ENCODE assay signal across 12 mouse cellular contexts in the genomic region with DNA sequence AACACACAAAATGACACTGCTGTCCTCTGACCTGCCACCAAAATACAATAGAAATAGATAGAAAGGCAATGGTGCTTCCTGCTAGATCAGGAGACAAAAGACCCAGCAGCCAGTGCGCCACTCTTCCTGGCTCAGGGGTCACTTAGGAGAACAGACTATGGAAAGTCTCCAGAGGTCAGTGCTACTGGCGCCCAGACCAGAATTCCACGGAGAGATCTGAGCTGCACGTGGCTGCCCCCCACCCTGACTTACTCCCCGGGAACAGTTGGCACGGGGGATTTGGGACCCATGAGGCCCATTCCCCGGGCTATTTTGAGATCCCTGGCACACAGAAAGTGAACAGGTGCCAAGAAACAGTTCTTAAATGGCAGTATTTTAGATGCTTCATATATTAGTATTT.
A peak's percentile ranks its signal among the peaks of the same experiment; 100 is the strongest.
DNase-seq lines count a peak whose midpoint lies in the region; ATAC-seq lines count a peak whose summit lies in the region.
"Had no signal": no experiment of that assay in that cellular context is flagged by ENCODE, and none has a peak within 500 bp of the region (broad histone marks: within the 10 kb centered on the region; RNA-seq: fewer than 3 reads in every experiment).

No protein-coding gene starts in this region.

- no peak overlapping the region for H3K4me2 ChIP-seq in heart, embryonic 14.5 days (ENCODE audit: low read length)
- H3K4me2 ChIP-seq: hindbrain, embryonic 15.5 days had no signal

- H3K27me3 ChIP-seq in heart, embryonic 14.5 days (ENCODE audit: control insufficient read depth, insufficient read depth, low read length): no peaks in the 10 kb centered on the region
- H3K27me3 ChIP-seq: hindbrain, embryonic 15.5 days had no signal

- H3K9ac ChIP-seq in heart, embryonic 14.5 days (ENCODE audit: low read length): no peak overlapping the region
- H3K9ac ChIP-seq: hindbrain, embryonic 15.5 days had no signal

- peak; percentile 47 for DNase-seq in adrenal gland, adult 2 months
- no peak for DNase-seq in adrenal gland, adult 18-20 months (ENCODE audit: low spot score in 2 of 2)
- DNase-seq in kidney, postnatal 10 days: peak; percentile 36
- DNase-seq in cerebellum, adult 8-10 months: no peak
- DNase-seq in neural tube, embryonic 10.5 days (ENCODE audit: extremely low spot score, low spot score): no peak
- no peak for DNase-seq in ovary, postnatal 36 days (ENCODE audit: low spot score)
- DNase-seq: cerebellum, adult 2 months; lung, postnatal 10 days had no signal

- peaks cover 18% of the 10 kb centered on the region for H3K4me1 ChIP-seq in brown adipose tissue, adult 24 weeks (ENCODE audit: control insufficient read depth, insufficient read depth, insufficient read length, low read length)
- H3K4me1 ChIP-seq in heart, embryonic 14.5 days (ENCODE audit: control insufficient read depth in 2 of 2, insufficient read depth in 2 of 2, low read length in 2 of 2): peaks cover 9 to 13% of the 10 kb centered on the region in 2 experiments
- H3K4me1 ChIP-seq: hindbrain, embryonic 15.5 days had no signal

- H3K36me3 ChIP-seq in heart, embryonic 14.5 days (ENCODE audit: control insufficient read depth, insufficient read depth, low read length): no peaks in the 10 kb centered on the region
- H3K36me3 ChIP-seq: hindbrain, embryonic 15.5 days had no signal

- peak overlapping the region; percentile 34; the same call in 1 of the 2 replicates for H3K27ac ChIP-seq in brown adipose tissue, adult 24 weeks (replicated peaks; ENCODE audit: low read depth, low read length)
- H3K27ac ChIP-seq in heart, embryonic 14.5 days (replicated peaks in 1 of 2; ENCODE audit: control insufficient read depth in 1 of 2, insufficient read depth in 1 of 2, low read depth in 2 of 2, low read length in 2 of 2): 0 out of 4 replicates have a peak overlapping the region, but pooled peaks of 1 of the 2 experiments have one; percentile 12
- H3K27ac ChIP-seq: hindbrain, embryonic 15.5 days; left cerebral cortex, adult 2 months had no signal

- no peak overlapping the region for H3K4me3 ChIP-seq in brown adipose tissue, adult 24 weeks (ENCODE audit: insufficient read depth, low read depth, low read length)
- H3K4me3 ChIP-seq in heart, embryonic 14.5 days (ENCODE audit: control insufficient read depth in 1 of 2, insufficient read depth in 1 of 2, low read depth in 1 of 2, low read length in 2 of 2): no peak overlapping the region
- H3K4me3 ChIP-seq: hindbrain, embryonic 15.5 days; left cerebral cortex, adult 2 months had no signal

- H3K9me3 ChIP-seq in heart, embryonic 14.5 days (ENCODE audit: control insufficient read depth, low read length): no peaks in the 10 kb centered on the region
- H3K9me3 ChIP-seq: hindbrain, embryonic 15.5 days had no signal

- 0 out of 2 replicates have a peak, but pooled peaks have one; percentile 64 for ATAC-seq in heart, embryonic 14.5 days (ENCODE audit: insufficient number of reproducible peaks, insufficient read depth, low FRiP score, low read depth)

- 40% methylated on average over 7 of the region's 7 CpGs for WGBS in heart, embryonic 14.5 days

Comparison
In these comparisons a context has a peak if more than half of its experiments do, and no peak if none do; other contexts are left out.
1. DNase-seq: peak in adrenal gland, adult 2 months (single experiment) and kidney, postnatal 10 days (single experiment); none in adrenal gland, adult 18-20 months (0 of 2), cerebellum, adult 8-10 months (single experiment), neural tube, embryonic 10.5 days (single experiment) and ovary, postnatal 36 days (single experiment).